Mouse (Mus musculus): Measurements from ENCODE around the gene Kcnt2.

GRCm38 (mm10) chr1:140381093-140381492 is 135.1 kb downstream of the Kcnt2 start:
- no peak for TF ChIP-seq POLR2A (IDR thresholded peaks at IDR 0.05; ENCODE audit: borderline replicate concordance, low read depth, low read length)
- no peak for TF ChIP-seq CTCF (IDR thresholded peaks at IDR 0.05; ENCODE audit: low read depth, low read length)

Measured in bone marrow macrophage, adult 2 months (primary cell).